Mouse (Mus musculus) thymus, postnatal 0 days (tissue): ENCODE measurements around the gene Rap1gap. TPM values are rescaled to one million over a fixed set of nuclear protein-coding genes. Genes with fewer than 3 reads are reported as not detected.

Experiments
- DNase-seq: peaks from one replicate; pipeline ENCODE4 v3.0.0-alpha.2; 2015; ENCODE audit warnings: low spot score
- polyA plus RNA-seq: library from polyadenylated mRNA; unstranded; fragments of >200 nt; fragmentation: Nextera tagmentation; extraction: Ambion mirVana; gene quantifications from 2 replicates; pipeline ENCODE4 v1.2.1, GENCODE M21; 2015

The Rap1gap gene
- polyA plus RNA-seq, 1 experiment from 2014 or later, result 5.5 TPM

DNA sequence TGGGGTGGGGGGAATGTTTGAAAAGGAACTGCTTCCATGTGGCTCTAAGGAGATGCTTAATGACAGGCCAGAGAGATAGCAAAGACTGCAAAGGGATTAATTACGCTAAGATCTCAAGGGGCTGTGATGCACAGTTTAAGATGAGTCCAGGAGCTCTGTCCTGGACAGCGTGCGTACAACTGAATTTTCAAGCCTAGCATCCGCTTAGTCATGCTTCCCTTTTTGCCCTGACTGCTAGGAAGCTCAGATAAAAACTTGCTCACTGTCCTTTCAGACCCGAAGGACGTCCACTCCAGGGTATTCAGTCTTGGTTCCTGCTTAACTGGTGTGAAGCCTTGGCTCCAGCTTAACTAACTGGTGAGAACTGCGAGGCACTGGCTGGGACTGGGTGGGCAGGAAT is 75.8 kb downstream of the Rap1gap start:
- DNase-seq, result no peak

DNA sequence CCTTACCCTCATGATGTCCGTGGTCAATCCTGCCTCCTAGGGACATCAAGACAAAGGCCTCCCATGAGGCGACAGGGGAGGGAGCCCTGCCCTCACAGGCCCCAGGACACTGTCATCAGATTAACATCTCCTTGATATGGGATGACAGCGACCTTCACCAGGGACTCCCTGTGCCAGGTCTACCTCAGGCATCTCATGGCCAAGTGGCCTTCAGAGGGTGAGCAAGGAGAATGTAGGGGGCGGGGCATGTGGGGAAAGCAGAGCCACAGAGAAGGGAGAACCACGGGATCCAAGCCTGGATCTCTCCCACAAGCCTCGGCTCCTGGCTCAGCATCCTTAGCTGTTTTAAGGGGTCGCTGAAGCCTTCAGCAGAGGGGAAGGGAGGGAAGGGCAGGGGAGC is 79.3 kb downstream of the Rap1gap start:
- DNase-seq, result no peak

DNA sequence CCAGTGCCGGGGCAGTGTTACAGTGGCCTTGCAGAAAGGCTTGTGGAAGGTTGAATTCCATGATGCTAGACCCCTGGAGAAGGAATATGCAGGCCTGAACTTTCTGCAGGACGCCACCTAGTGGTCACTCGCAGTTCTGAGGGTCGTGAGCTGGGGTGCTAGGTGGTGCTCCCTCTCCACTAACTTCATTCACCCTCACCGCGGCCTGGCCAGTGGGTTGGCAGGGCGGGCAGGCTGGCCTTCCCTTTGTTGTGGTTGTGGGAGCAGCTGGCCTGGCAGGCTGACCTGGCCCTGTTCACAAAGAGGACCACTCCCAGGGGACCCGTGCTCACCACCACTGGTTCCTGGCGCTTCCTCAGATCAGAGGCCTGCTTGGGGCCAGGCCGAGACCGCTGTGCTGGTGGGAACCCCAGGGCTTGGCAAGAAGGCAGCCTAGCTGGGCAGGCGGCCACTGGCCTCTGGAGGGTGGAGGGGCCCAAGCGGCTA is 80.0 kb downstream of the Rap1gap start:
- no peak for DNase-seq

DNA sequence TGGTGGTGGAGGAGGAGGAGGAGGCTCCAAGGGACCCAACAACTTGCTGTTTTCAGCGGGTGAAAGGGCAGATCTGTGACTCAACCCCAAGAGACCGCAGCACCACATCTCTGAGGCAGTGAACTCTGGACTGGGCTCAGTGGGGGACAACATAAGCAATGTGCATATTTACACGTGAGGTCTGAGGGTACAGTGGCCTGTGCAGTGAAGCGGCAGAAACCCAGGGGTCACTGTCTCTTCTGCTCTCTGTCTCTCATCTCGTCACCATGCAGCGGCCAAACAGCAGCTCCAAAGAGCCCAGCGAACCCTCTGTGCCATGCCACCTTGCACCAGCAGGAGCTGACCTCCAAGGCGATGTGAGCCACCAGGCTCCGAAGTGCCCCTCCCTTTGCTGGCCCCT is 82.6 kb downstream of the Rap1gap start:
- DNase-seq, result no peak

DNA sequence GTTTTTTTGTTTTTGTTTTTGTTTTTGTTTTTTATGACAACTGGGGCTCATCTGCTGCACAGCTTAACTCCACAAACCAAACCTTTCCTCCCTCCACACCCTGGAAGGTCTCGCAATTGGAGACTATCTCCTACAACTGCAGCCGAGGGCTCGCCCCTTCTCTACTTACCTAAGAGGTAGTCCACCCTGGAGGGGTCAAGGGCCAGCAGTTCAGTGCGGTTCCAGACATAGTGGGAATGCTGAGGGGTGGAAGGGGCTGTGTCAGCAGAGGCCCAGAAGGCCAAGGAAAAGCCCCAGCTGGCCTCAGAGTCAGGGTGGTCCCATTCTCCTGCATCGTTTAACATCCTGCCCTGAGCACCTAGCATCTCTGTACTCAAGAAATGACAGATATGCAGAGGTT is 83.1 kb downstream of the Rap1gap start:
- DNase-seq, result no peak

DNA sequence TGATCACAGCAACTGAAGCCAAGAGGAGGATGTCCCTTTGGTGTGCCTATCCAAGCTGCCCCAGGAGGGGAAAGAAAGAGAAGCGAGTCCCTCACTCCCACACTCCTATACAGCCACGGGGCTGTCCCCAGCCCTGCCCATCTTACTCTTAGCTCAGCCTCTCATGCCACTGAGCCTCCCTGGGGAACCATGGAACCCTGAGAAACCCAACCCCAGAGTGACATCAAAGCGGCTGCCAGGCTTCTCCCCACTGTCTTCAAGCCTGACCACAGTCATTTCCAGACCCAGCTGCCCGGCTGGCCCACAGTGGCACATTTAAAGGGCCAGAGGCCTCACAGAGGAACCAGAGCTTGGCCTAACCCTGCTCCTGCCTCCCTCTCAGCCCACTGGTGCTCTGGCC is 84.2 kb downstream of the Rap1gap start:
- no peak for DNase-seq

DNA sequence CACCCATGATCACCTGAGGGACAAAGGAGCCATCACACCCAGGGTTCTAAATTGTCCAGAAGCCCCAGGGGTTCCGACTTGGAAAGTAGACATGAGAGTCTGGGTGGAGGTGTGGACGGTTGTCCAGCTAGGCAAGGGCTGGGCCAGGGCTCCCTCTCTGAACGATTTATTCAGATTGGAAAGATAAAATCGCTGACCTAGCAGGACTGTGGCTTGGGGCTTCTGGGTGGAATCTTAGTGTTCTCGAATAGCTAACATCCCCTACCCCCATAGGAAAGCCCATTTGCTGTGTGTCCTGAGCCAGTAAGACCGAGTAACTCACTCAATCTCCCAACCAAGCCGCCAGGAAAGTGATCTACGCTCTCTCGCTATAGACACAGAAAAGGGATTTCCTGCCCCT is 85.2 kb downstream of the Rap1gap start:
- no peak for DNase-seq

DNA sequence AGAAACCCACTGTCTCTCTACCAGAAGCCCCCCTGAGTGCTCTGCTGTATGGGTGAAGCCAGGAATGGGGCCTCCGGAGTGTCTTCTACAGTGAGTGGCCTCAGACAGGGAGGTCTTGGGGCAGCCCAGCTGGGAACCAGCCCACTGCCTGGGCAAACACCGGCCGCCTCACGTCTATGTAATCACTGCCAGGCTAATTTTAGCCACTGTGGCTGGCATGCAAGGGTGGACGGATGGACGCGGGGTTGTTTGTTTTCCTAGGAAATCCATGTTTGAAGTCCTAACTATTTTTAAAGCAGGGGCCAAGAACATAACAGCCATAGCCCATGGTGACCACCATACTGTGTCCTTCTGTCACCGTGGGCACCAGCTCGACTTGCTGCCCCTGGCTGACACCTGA is 85.6 kb downstream of the Rap1gap start:
- no peak for DNase-seq

DNA sequence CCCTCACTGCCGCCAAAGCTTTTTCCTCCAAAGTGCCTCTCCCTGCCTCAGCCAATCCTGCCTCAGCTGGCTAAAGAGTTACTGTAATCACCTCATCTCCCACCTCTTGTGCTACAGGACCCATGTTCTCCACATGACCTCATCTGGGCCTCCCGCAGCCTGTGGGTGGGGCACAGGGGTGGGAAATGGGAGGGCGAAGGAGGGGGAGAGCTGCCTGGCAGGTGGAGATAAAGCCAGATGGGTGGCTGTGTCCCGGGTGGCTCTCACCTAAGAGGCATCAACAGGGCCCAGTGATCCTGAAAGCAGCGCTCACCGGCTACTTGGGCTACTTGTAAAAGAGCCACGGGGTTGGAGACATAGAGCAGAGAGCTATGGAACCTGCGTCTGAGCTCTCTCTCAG is 86.8 kb downstream of the Rap1gap start:
- no peak for DNase-seq

DNA sequence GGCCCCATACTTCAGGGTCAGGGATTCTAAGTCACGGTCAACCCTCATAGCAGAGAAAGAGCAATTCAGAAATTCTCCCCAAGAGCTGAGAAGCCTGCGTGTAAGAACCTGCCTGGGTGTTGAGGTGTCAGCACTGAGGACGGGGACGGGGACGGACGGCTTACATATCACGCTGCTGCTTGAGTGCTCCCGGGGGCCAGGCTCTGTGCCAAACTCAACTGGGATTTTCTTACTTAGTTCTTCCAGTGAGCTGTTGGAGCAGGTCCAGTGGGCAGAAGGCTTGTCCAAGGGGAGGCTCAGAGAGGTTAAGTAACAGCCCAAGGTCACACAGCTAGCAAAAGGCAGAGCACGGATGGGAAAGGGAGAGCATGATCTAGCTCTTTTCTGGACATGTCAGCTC is 87.2 kb downstream of the Rap1gap start:
- no peak for DNase-seq

DNA sequence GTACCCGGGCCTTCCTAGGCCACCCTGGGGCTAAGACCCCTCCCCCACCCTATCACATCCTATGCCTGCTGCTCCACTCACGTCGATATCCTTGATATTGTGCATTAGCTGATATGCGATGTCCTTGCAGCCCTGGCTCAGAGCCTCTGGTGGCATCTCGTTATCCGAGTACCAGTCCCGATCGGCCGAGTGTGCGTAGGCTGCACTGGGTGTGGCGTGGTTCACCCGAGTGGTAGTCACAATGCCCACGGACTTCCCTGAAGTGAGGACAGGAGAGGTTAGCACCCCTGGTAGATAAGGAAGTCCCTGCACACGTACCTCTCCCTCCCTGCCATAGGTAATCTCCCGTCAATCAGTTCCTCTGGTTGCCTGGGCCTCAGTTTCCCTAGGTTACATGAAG is 87.9 kb downstream of the Rap1gap start:
- DNase-seq, result no peak

DNA sequence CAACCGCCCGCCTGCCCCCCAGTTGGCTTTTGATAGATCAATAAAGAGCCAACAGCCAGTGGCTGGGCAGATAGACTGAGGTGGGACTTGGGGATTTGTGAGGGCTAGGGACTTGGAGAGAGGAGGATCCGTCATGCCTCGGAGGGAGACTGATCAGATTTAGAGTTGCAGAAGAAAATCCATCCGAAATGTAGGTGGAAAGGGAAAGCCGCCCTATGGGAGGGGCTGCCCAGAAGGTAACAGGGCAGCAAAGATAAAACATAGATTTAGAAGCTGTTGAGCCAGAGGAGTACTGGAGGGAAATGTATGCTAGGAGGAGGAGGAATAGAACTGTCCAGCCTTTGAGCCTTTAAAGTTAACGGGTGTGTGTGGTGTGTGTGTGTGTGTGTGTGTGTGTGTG is 88.7 kb downstream of the Rap1gap start:
- no peak for DNase-seq

DNA sequence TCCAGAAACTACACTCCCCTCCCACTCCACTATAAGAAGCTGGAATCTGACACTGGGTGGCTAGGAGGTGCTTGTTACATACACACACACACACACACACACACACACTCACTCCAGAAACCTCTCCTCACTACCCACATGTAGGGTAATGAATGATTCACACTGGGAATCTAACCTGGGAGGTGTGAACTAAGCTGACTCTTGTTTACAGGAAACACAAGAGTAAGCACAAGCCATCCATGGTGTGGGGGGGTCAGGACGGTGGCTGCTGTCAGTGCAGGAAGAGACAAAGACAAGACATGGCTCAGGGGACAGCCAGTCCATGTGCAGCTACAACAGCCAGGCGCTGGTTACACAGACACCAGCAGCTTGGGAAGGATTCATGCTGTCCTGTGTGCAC is 89.9 kb downstream of the Rap1gap start:
- no peak for DNase-seq

DNA sequence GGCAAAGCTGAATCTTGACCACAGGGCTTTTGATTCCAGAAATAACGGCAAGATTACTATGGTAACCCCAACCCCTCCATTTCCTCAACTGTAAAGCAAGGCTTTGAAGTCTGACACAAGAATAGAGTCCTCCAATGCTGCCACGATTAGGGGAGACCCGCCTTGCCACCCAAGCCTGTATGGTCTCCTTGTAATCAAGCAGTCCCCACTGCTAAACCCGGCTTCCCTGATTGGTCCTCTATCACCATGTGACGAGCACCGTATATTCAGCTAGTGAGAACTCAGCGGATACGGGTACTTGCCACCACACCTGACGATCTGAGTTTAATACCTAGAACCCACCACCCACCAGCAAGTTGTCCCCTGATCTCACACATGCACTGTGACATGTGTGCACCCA is 98.4 kb downstream of the Rap1gap start:
- no peak for DNase-seq

DNA sequence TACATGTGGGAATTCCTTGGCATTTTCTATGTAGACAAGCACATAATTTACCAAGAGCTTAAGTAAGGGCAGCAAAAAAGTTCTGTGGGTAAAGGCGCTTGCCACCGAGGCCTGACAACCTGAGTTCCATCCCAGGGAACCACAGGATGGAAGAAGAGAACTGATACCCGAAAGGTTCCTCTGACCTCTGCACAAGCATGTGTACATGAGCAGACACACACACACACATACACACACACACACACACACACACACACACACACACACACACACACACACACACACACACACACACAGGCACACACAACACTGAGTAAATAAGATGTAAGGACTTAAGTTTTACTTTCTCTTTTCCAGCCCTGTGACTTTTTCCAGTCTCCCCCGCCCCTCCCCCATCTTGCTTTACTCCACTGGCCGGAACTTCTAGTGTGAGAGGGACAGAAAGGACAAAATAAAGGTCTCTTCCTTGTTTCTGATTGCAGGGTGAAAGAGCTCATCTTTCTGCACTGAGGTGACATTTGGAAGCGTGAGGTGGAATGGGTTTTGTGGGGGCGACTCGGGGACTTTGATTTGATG is 99.5 kb downstream of the Rap1gap start:
- DNase-seq, result no peak

DNA sequence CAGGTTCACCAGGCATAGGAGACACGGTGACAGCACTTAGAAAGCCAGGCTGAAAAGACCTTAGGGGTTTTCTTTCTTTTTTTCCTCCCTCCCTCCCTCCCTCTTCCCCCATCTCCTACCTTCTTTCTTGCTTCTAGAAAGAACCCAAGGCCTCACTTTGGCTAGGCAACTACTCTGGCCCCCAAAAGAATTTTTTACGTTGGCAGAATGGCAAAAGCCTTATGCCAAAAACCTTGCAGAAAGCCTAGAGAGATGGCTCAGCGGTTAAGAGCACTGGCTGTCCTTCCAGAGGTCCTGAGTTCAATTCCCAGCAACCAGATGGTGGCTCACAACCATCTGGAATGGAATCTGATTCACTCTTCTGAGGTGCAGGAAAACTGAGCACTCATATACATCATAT is 100.1 kb downstream of the Rap1gap start:
- no peak for DNase-seq

DNA sequence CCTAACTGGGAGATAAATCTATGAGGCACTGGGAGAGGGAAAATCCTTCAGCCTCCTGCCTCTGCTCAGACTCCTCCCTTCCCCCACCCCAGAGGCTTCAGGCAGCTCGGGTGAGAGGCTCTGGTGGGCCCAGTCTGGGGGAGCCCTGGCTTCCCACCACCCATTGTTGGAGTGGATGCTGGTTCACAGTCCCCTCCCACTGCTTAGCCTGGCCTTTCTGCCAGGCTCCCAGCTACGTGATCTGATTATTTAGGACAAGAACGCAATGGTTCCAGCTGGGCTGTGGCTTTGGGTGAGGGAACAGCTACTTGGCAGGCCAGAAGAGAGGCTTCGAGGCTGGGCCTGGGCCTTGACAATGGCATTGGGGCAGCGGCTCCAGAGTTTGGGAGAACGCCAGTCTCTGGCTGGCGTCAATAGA is 101.0 kb downstream of the Rap1gap start:
- no peak for DNase-seq

DNA sequence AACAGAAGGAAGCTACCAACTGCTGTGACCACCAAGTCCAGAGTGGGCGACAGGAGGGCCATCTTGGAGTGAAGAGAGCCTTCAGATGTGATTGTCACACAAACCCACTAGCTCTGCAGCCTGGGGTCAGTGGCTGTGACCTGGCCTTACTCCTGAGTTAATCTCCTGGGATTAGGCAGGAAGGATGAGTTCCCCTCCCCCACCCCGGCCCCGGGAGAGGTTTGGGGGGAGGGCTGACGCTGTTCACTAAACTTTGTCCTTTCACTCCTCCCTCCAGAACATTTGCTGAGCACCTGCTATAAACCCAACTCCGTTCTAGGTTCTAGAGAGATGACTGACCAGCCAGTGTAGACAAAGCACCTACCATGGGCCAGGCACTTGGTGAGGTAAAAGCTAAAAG is 101.8 kb downstream of the Rap1gap start:
- no peak for DNase-seq

DNA sequence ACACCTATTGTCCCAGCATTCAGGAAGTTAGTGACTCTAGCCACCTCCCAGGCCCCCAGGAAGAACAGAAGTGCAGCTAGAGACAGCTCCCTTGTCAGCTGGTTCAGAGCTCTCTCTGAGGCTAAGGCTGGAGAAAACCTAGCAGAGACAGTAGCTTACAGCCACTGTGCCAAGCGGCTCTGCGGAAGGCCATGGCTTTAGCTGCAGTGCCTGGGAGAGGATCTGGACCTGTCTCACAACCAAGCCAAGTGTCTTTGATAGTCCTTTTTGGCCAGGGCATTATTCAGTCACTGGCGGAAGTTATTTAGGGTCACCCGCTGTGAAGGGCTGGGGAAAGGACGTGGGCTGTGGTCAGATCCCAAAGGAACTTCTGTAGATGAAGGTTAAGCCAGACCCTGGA is 103.9 kb downstream of the Rap1gap start:
- no peak for DNase-seq

DNA sequence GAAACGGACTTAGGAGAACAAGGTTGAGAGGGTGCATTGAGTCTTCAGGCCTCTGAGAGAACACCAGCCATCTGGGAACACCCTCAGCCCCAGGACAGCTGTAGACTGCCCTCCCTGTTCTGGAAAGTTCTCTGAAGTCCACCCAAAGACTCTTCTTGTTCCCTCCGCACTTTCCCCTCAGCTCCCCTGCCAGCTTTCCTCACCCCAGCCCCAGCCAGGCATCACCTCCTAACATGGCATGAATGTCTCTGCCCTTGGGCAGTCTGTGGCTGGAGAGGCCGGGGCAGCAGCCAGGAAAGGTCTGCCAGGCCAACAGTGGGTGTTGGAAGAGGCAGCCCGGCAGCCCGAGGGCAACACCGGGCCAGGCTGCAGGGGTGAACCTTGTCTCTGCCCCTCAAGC is 104.3 kb downstream of the Rap1gap start:
- no peak for DNase-seq

DNA sequence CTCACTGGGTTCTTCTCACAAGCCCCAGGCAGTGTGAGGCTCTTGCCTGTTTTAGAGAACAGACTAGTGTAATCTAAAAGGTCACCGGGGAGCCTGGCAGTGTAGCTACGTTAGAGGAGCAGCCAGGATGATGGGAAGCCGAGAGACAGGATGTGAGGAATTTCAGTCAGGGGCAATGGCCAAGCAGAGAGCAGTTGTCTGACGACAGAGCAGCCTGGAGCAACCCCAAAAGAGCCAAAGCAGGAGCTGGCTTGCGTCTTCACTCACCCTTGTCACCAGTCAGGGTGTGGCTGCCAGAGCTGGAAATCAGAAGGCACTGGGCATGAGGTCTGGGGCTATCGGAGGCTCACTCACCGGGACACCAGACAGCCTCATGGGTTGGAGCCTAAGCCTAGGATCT is 105.1 kb downstream of the Rap1gap start:
- no peak for DNase-seq

DNA sequence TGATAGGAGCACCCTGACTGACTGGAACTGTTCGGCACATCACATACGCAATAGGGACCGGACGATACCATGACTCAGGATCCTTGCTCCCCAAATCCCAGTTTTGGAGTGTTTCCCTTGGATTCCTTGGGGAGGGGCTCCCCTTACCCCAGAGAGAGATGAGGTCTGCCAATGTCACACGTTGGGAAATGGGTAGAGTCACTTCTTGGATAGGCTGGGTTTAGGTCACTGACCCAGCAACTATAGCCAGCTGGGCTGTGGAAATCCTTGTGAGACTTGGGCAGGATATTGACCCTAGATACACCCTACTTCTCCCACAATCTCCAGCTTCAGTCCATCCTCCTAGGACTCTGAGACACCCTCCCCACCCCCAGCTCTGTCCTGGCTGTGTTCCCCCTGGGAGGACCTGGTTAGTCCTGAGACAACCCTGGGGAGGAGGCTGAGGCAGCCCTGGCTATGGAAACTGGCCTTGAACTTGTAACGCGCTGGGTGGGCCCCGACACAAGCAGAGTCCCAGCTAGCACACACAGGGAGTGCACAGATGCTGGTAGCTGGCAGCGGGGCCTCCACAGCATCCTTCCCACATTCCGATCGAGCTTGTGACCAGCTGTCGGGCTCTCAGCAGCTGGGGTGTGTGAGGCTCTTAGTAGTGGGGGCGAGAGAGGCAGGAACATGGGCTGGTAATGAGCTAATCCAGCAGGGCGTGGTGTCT is 106.5 kb downstream of the Rap1gap start:
- DNase-seq, result no peak

DNA sequence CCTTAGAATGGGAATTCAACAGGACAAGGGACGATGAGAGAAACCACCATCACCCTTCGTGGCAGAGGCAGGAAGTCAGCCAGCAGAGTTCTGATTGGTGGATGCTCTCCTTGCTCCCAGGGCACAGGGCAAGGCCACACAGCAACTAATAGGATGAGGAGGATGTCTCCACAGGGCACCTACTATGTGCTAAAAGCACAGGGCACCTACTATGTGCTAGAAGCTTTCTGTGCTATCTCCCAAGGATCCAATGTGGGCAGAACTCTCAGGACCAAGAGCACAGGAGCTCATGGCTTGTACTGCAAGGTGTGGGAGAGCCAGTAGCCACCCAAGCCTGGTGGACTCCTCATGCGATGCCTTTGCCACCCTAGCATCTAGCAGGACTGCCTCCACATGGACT is 107.2 kb downstream of the Rap1gap start:
- DNase-seq, result no peak
